Mouse (Mus musculus): ENCODE measurements around the gene Crb3. TPM values are rescaled to one million over a fixed set of nuclear protein-coding genes. Genes with fewer than 3 reads are reported as not detected.

Crb3 gene
- polyA plus RNA-seq, 1 experiment: 6.3 TPM

DNA sequence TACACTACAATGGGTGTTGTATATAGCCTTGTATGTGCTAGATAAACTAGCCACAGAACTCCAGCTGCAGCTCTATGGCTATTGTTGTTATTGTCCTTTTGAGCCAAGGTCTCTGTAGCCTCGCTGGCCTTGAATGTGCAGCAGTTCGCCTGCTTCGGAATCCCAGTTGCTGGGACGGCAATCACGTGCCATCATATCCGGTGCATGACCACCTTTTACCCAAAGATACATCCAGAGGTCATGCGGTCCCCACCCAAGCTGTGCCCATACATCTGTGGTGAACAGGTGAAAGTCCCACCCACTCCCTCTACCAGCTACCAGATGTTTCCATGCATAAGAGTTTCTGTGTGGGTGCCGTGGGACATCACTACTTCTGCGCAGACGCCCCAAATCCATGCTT lies 2.2 kb downstream of the Crb3 start:
- DNase-seq (ENCODE audit: low read depth in 1 of 2, low spot score in 2 of 2): no peak
- 35% methylated on average over 10 of the region's 10 CpGs for WGBS
- TF ChIP-seq CTCF (IDR thresholded peaks at IDR 0.05; ENCODE audit: extremely low read depth, insufficient read depth, insufficient read length, insufficient replicate concordance): no peak
- TF ChIP-seq POLR2A (IDR thresholded peaks at IDR 0.05; ENCODE audit: low read depth, low read length): no peak
- Histone ChIP-seq H3K4me3 (ENCODE audit: extremely low read depth, insufficient read depth, insufficient read length) (no peak overlapping the region), H3K4me1 (ENCODE audit: control insufficient read depth, insufficient read depth, insufficient read length) (peaks cover 18% of the 10 kb centered on the region; the same call in 1 of the 2 replicates), H3K27ac (ENCODE audit: insufficient read depth, low read length) (no peak overlapping the region; the same call in 1 of the 2 replicates), H3K27me3 (ENCODE audit: control insufficient read depth, insufficient read depth, low read length) (0 out of 2 replicates have a peak, but pooled peaks cover 2% of the 10 kb centered on the region), H3K36me3 (ENCODE audit: control insufficient read depth, insufficient read depth, low read length) (0 out of 2 replicates have a peak, but pooled peaks cover 1% of the 10 kb centered on the region)

DNA sequence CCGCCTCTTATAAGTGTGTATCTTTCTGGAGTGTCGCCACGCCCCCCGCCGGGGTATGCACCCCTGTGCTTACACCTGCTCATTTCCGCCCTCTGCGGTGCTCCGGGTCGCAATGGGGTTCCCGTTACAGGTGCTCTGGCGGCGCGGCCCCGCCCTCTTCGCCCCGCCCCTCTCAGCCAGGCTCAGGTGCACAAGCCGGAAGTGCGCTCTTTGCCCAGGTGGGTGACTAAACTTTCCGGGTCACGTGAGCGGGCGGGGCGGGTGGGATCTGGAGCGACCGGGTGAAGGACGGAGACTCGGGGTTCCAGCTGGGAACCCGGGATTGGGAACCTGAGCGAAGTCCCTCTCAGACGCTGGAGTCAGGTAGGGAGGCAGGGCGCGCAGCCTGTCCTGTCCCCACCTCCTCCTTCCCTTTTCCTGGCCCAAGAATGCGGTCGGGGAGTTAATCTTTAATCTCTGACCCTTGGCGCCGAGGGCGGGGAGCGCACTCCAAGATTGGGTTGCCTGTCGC lies 3.2 kb downstream of the Crb3 start:
- H3K27ac ChIP-seq (ENCODE audit: insufficient read depth, low read length): no peak overlapping the region
- H3K36me3 ChIP-seq (ENCODE audit: control insufficient read depth, insufficient read depth, low read length): peaks cover 6% of the 10 kb centered on the region
- peak overlapping the region; percentile 50; the same call in 1 of the 2 replicates for H3K4me3 ChIP-seq (ENCODE audit: extremely low read depth, insufficient read depth, insufficient read length)
- DNase-seq (ENCODE audit: low read depth in 1 of 2, low spot score in 2 of 2): peak in 1 of 2 experiments; percentile 54
- H3K4me1 ChIP-seq (ENCODE audit: control insufficient read depth, insufficient read depth, insufficient read length): peaks cover 18% of the 10 kb centered on the region; the same call in 1 of the 2 replicates
- 0 out of 2 replicates have a peak, but pooled peaks cover 2% of the 10 kb centered on the region for H3K27me3 ChIP-seq (ENCODE audit: control insufficient read depth, insufficient read depth, low read length)
- WGBS: 2% methylated on average over 39 of the region's 39 CpGs
- TF ChIP-seq CTCF (IDR thresholded peaks at IDR 0.05; ENCODE audit: extremely low read depth, insufficient read depth, insufficient read length, insufficient replicate concordance): no peak
- no peak for TF ChIP-seq POLR2A (IDR thresholded peaks at IDR 0.05; ENCODE audit: low read depth, low read length)

DNA sequence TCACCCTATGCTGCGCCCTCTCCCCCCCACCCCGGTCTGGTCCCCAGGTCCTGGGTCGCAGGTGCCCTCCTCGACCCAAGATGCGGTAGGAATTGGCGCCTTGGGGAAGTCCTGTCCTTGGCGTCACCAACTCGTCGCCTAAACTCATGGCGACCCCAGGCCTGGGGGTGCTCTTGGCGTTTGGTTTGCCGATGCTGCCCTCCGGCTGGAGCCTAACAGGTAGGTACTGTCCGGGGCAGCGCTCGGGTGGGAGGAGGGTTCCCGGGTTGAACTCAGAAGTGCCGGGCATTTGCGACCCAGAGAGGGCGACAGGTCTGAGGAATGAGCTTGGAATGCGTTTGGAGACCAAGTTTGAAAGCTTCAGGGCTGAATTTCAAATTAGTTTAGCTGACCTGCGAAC lies 3.6 kb downstream of the Crb3 start:
- Histone ChIP-seq H3K4me3 (ENCODE audit: extremely low read depth, insufficient read depth, insufficient read length) (peak overlapping the region; percentile 50; the same call in 1 of the 2 replicates), H3K36me3 (ENCODE audit: control insufficient read depth, insufficient read depth, low read length) (peaks cover 10% of the 10 kb centered on the region), H3K4me1 (ENCODE audit: control insufficient read depth, insufficient read depth, insufficient read length) (peaks cover 18% of the 10 kb centered on the region; the same call in 1 of the 2 replicates), H3K27me3 (ENCODE audit: control insufficient read depth, insufficient read depth, low read length) (0 out of 2 replicates have a peak, but pooled peaks cover 2% of the 10 kb centered on the region), H3K27ac (ENCODE audit: insufficient read depth, low read length) (no peak overlapping the region)
- no peak for DNase-seq (ENCODE audit: low read depth in 1 of 2, low spot score in 2 of 2)
- 19% methylated on average over 22 of the region's 22 CpGs for WGBS
- TF ChIP-seq CTCF (IDR thresholded peaks at IDR 0.05; ENCODE audit: extremely low read depth, insufficient read depth, insufficient read length, insufficient replicate concordance): no peak
- TF ChIP-seq POLR2A (IDR thresholded peaks at IDR 0.05; ENCODE audit: low read depth, low read length): no peak

DNA sequence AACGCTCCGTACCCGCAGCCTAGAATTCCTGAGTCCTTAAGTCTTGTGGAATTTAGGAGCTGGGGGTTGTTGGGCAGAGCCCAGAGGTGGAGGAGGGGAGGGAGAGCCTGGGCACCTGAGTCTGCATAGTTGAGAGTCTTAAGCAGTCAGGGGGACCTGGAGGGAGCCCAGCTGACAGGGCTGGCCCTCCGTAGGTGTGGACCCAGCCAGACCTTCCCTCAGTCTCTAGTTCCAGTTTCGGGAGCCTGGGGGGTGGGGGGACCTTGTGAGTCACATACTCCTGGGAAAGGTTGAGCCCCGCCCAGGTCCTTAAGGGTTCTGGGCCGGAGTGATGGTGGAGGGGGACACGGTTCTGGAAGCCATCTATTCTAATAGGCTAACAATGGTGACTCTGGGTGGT lies 4.1 kb downstream of the Crb3 start:
- H3K27ac ChIP-seq (ENCODE audit: insufficient read depth, low read length): no peak overlapping the region
- peaks cover 10% of the 10 kb centered on the region for H3K36me3 ChIP-seq (ENCODE audit: control insufficient read depth, insufficient read depth, low read length)
- H3K4me3 ChIP-seq (ENCODE audit: extremely low read depth, insufficient read depth, insufficient read length): no peak overlapping the region
- DNase-seq (ENCODE audit: low read depth in 1 of 2, low spot score in 2 of 2): no peak
- H3K27me3 ChIP-seq (ENCODE audit: control insufficient read depth, insufficient read depth, low read length): 0 out of 2 replicates have a peak, but pooled peaks cover 2% of the 10 kb centered on the region
- WGBS: 75% methylated on average over 8 of the region's 8 CpGs
- TF ChIP-seq CTCF (IDR thresholded peaks at IDR 0.05; ENCODE audit: extremely low read depth, insufficient read depth, insufficient read length, insufficient replicate concordance) (no peak), POLR2A (IDR thresholded peaks at IDR 0.05; ENCODE audit: low read depth, low read length) (no peak)
- peaks cover 18% of the 10 kb centered on the region; the same call in 1 of the 2 replicates for H3K4me1 ChIP-seq (ENCODE audit: control insufficient read depth, insufficient read depth, insufficient read length)

DNA sequence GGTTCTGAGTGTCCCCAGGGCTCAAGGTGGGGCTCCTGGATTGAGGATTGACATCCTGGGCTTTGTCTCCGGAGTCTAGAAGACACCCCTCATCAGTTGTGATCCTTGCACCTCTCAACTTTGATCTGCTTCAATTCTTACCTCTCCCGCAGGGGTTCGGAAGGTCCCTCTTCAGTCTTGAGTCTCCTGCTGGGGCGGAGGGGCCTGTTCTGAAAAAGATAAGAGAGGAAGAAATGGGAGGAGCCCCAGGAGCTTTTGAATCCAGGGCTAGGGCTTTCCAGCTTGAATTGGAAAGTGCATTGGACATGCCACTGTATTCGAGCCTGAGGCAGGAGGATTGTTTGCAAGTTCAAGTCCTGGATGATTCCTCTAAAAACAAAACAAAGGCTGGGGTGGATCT lies 8.0 kb downstream of the Crb3 start:
- 78% methylated on average over 5 of the region's 5 CpGs for WGBS
- Histone ChIP-seq H3K27ac (ENCODE audit: insufficient read depth, low read length) (no peak overlapping the region), H3K36me3 (ENCODE audit: control insufficient read depth, insufficient read depth, low read length) (peaks cover 33% of the 10 kb centered on the region), H3K4me3 (ENCODE audit: extremely low read depth, insufficient read depth, insufficient read length) (no peak overlapping the region), H3K4me1 (ENCODE audit: control insufficient read depth, insufficient read depth, insufficient read length) (peaks cover 5% of the 10 kb centered on the region; the same call in 1 of the 2 replicates), H3K27me3 (ENCODE audit: control insufficient read depth, insufficient read depth, low read length) (0 out of 2 replicates have a peak, but pooled peaks cover 1% of the 10 kb centered on the region)
- DNase-seq (ENCODE audit: low read depth in 1 of 2, low spot score in 2 of 2): no peak
- no peak for TF ChIP-seq CTCF (IDR thresholded peaks at IDR 0.05; ENCODE audit: extremely low read depth, insufficient read depth, insufficient read length, insufficient replicate concordance)
- TF ChIP-seq POLR2A (IDR thresholded peaks at IDR 0.05; ENCODE audit: low read depth, low read length): no peak

DNA sequence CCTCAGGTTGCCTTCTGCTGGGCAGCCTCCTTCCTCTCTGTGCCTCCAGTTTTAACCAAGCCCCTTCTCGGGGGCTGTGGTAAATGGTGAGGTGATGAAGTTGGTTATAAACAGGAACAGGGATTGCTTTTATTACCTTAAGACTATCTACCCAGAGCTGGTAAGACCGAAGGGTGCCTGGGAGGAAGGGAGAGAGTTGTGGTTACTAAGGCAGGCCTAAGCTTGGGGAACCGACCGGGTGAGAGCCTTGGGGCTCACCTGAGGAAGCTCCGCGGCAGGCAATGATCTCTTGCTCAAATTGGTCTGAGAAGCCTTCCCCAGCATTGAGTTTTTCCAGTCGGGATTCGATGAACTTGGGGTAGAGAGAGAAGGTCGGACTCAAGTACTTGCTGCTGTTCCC lies 11.4 kb downstream of the Crb3 start:
- DNase-seq (ENCODE audit: low read depth in 1 of 2, low spot score in 2 of 2): no peak
- Histone ChIP-seq H3K4me3 (ENCODE audit: extremely low read depth, insufficient read depth, insufficient read length) (no peak overlapping the region), H3K4me1 (ENCODE audit: control insufficient read depth, insufficient read depth, insufficient read length) (peaks cover 6% of the 10 kb centered on the region; the same call in 1 of the 2 replicates), H3K36me3 (ENCODE audit: control insufficient read depth, insufficient read depth, low read length) (peaks cover 42% of the 10 kb centered on the region), H3K27ac (ENCODE audit: insufficient read depth, low read length) (no peak overlapping the region), H3K27me3 (ENCODE audit: control insufficient read depth, insufficient read depth, low read length) (no peaks in the 10 kb centered on the region)
- WGBS: 60% methylated on average over 9 of the region's 9 CpGs
- TF ChIP-seq POLR2A (IDR thresholded peaks at IDR 0.05; ENCODE audit: low read depth, low read length): no peak
- no peak for TF ChIP-seq CTCF (IDR thresholded peaks at IDR 0.05; ENCODE audit: extremely low read depth, insufficient read depth, insufficient read length, insufficient replicate concordance)

DNA sequence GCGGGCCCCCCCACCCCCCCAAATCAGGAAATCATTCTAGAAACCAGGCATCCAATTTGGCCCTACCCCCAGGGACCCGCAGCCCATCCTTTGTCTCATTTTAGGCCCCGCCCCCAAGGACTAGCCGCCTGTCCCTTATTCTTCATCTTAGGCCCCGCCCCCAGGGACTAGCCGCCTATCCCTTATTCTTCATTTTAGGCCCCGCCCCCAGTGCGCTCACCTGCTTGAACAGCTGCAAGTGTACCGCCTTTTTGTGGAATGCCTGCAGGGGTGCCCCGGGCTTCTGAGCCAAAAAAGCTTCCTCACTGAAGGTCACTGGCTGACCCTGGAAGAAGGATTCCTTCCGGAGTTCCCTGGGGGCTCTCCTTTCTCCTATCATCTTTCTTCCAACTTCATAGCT lies 11.8 kb downstream of the Crb3 start:
- no peak for DNase-seq (ENCODE audit: low read depth in 1 of 2, low spot score in 2 of 2)
- Histone ChIP-seq H3K4me1 (ENCODE audit: control insufficient read depth, insufficient read depth, insufficient read length) (peaks cover 6% of the 10 kb centered on the region; the same call in 1 of the 2 replicates), H3K27ac (ENCODE audit: insufficient read depth, low read length) (no peak overlapping the region), H3K27me3 (ENCODE audit: control insufficient read depth, insufficient read depth, low read length) (no peaks in the 10 kb centered on the region), H3K36me3 (ENCODE audit: control insufficient read depth, insufficient read depth, low read length) (peaks cover 42% of the 10 kb centered on the region), H3K4me3 (ENCODE audit: extremely low read depth, insufficient read depth, insufficient read length) (no peak overlapping the region)
- TF ChIP-seq POLR2A (IDR thresholded peaks at IDR 0.05; ENCODE audit: low read depth, low read length) (no peak), CTCF (IDR thresholded peaks at IDR 0.05; ENCODE audit: extremely low read depth, insufficient read depth, insufficient read length, insufficient replicate concordance) (no peak)
- 81% methylated on average over 11 of the region's 11 CpGs for WGBS
